Mouse (Mus musculus) heart, embryonic 11.5 days (tissue): ENCODE measurements around the gene Hdac10. TPM values are rescaled to one million over a fixed set of nuclear protein-coding genes. Genes with fewer than 3 reads are reported as not detected.
A peak's percentile ranks its signal among the peaks of the same experiment; 100 is the strongest.

Experiments used
- ATAC-seq: fragments of 200-750 bp; cut with Nextera tagmentation; replicated peaks from 2 replicates; pipeline ENCODE4 v1.8.0; 2017; ENCODE audit warnings: moderate library complexity; ENCODE audit not compliant: insufficient number of reproducible peaks, low FRiP score, low TSS enrichment
- H3K27ac ChIP-seq: fragments of 300-500 bp; sonication (generic); 2 replicates; pipeline ENCODE4 v1.5.1; 2014; ENCODE audit warnings: mild to moderate bottlenecking, low read depth, low read length
- H3K27me3 ChIP-seq: fragments of 300-500 bp; sonication (generic); 2 replicates; pipeline ENCODE4 v1.6.1; 2014; ENCODE audit warnings: mild to moderate bottlenecking, low read length, mixed read lengths; ENCODE audit not compliant: control insufficient read depth, insufficient read depth
- H3K36me3 ChIP-seq: fragments of 300-500 bp; sonication (generic); 2 replicates; pipeline ENCODE4 v1.6.1; 2014; ENCODE audit warnings: mild to moderate bottlenecking, low read length, moderate library complexity, mixed read lengths; ENCODE audit not compliant: control insufficient read depth, insufficient read depth
- H3K4me1 ChIP-seq: fragments of 300-500 bp; sonication (generic); 2 replicates; pipeline ENCODE4 v1.6.1; 2014; ENCODE audit warnings: low read length; ENCODE audit not compliant: control insufficient read depth, insufficient read depth
- H3K4me2 ChIP-seq: fragments of 300-500 bp; sonication (generic); 2 replicates; pipeline ENCODE4 v1.6.1; 2014; ENCODE audit warnings: mild to moderate bottlenecking, moderate library complexity
- H3K4me3 ChIP-seq: fragments of 300-500 bp; sonication (generic); 2 replicates; pipeline ENCODE4 v1.5.1; 2014; ENCODE audit warnings: low read depth, low read length
- H3K9ac ChIP-seq: fragments of 300-500 bp; sonication (generic); 2 replicates; pipeline ENCODE4 v1.6.1; 2014; ENCODE audit warnings: mild to moderate bottlenecking, low read depth, low read length, moderate library complexity
- H3K9me3 ChIP-seq: fragments of 300-500 bp; sonication (generic); replicated peaks from 2 replicates; pipeline ENCODE4 v1.6.1; 2016; ENCODE audit warnings: low read length; ENCODE audit not compliant: control insufficient read depth
- WGBS: fragments of 180-500 bp; shearing (Covaris S2); extraction: QIAGEN DNeasy Blood & Tissue Kit; methylation state at CpG from one replicate; pipeline ENCODE4 v1.1.7; 2014; ENCODE audit not compliant: insufficient replicate concordance; 5-methylcytosine and 5-hydroxymethylcytosine counted together
- polyA plus RNA-seq: library from polyadenylated mRNA; unstranded; fragments of >200 nt; fragmentation: Nextera tagmentation; extraction: Ambion mirVana; gene quantifications from 2 replicates; pipeline ENCODE4 v1.2.1, GENCODE M21; 2014

Hdac10 gene
- polyA plus RNA-seq, 1 experiment from 2014 or later: 10.5 TPM

GRCm38 (mm10) chr15:89146537-89146936, 18.0 kb upstream of the Hdac10 start:
- under 1% methylated on average over 27 of the region's 27 CpGs for WGBS
- no peaks in the 10 kb centered on the region for H3K36me3 ChIP-seq
- no peak for ATAC-seq
- H3K9ac ChIP-seq: no peak overlapping the region; the same call in 1 of the 2 replicates
- peak overlapping the region; percentile 58 for H3K4me2 ChIP-seq
- peak overlapping the region; percentile 20 for H3K4me3 ChIP-seq
- H3K9me3 ChIP-seq: no peaks in the 10 kb centered on the region
- peaks cover 70% of the 10 kb centered on the region for H3K27me3 ChIP-seq
- peaks cover 16% of the 10 kb centered on the region for H3K4me1 ChIP-seq
- H3K27ac ChIP-seq: no peak overlapping the region

- Histone ChIP-seq H3K27me3 (peaks cover 75% of the 10 kb centered on the region), H3K9me3 (no peaks in the 10 kb centered on the region), H3K4me3 (no peak overlapping the region), H3K9ac (no peak overlapping the region), H3K27ac (no peak overlapping the region), H3K4me2 (peak overlapping the region; percentile 58), H3K4me1 (peaks cover 17% of the 10 kb centered on the region), H3K36me3 (no peaks in the 10 kb centered on the region)
- WGBS: 63% methylated on average over 24 of the region's 24 CpGs
- ATAC-seq: no peak
Observed at GRCm38 (mm10) chr15:89145813-89146350, 17.4 kb upstream of the Hdac10 start.

- peaks cover 71% of the 10 kb centered on the region for H3K27me3 ChIP-seq
- H3K4me2 ChIP-seq: no peak overlapping the region
- no peak overlapping the region for H3K4me3 ChIP-seq
- H3K9ac ChIP-seq: no peak overlapping the region
- H3K9me3 ChIP-seq: no peaks in the 10 kb centered on the region
- no peak for ATAC-seq
- no peaks in the 10 kb centered on the region for H3K36me3 ChIP-seq
- H3K27ac ChIP-seq: no peak overlapping the region
- H3K4me1 ChIP-seq: peaks cover 20% of the 10 kb centered on the region
- 76% methylated on average over 11 of the region's 11 CpGs for WGBS
Observed at GRCm38 (mm10) chr15:89144965-89145364, 16.5 kb upstream of the Hdac10 start.

DNA sequence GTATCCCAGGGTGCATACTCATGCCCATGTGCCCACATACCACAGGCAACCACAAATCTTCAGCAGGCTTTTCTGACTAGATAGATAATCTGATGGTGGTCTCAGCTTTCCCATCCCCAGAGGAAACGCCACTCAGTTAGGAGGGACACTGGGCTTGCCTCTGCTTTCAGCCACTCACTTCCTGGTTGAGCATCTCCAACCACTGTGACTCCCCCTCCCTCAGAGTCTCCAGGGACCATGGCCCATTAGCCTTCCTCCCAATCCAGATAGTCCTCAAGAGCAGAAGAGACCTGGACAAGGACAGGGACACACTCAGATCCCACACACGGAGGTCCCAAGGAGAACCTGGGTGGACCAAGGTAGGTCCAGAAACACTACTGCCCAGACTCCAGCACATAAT, 14.6 kb upstream of the Hdac10 start:
- WGBS: 51% methylated on average over 2 of the region's 2 CpGs
- no peak overlapping the region for H3K4me3 ChIP-seq
- peaks cover 58% of the 10 kb centered on the region for H3K27me3 ChIP-seq
- H3K9ac ChIP-seq: no peak overlapping the region
- no peaks in the 10 kb centered on the region for H3K36me3 ChIP-seq
- no peak overlapping the region for H3K27ac ChIP-seq
- no peak overlapping the region for H3K4me2 ChIP-seq
- no peaks in the 10 kb centered on the region for H3K9me3 ChIP-seq
- peaks cover 24% of the 10 kb centered on the region for H3K4me1 ChIP-seq
- ATAC-seq: no peak

GRCm38 (mm10) chr15:89141905-89142304, 13.4 kb upstream of the Hdac10 start:
- no peak for ATAC-seq
- H3K4me1 ChIP-seq: peaks cover 28% of the 10 kb centered on the region

GRCm38 (mm10) chr15:89141443-89141842, 12.9 kb upstream of the Hdac10 start:
- H3K9me3 ChIP-seq: no peaks in the 10 kb centered on the region
- peaks cover 41% of the 10 kb centered on the region for H3K27me3 ChIP-seq
- H3K36me3 ChIP-seq: no peaks in the 10 kb centered on the region
- H3K4me2 ChIP-seq: peak overlapping the region; percentile 92; the same call in 1 of the 2 replicates
- H3K9ac ChIP-seq: no peak overlapping the region
- peaks cover 24% of the 10 kb centered on the region for H3K4me1 ChIP-seq
- no peak for ATAC-seq
- H3K4me3 ChIP-seq: no peak overlapping the region
- no peak overlapping the region for H3K27ac ChIP-seq
- WGBS: 23% methylated on average over 5 of the region's 5 CpGs

More at GRCm38 (mm10) chr15:89141905-89142304, 13.4 kb upstream of the Hdac10 start:
- 40% methylated on average over 4 of the region's 4 CpGs for WGBS
- Histone ChIP-seq H3K27ac (no peak overlapping the region), H3K4me2 (no peak overlapping the region), H3K36me3 (no peaks in the 10 kb centered on the region), H3K9me3 (no peaks in the 10 kb centered on the region), H3K9ac (no peak overlapping the region), H3K27me3 (peaks cover 46% of the 10 kb centered on the region), H3K4me3 (no peak overlapping the region)

DNA sequence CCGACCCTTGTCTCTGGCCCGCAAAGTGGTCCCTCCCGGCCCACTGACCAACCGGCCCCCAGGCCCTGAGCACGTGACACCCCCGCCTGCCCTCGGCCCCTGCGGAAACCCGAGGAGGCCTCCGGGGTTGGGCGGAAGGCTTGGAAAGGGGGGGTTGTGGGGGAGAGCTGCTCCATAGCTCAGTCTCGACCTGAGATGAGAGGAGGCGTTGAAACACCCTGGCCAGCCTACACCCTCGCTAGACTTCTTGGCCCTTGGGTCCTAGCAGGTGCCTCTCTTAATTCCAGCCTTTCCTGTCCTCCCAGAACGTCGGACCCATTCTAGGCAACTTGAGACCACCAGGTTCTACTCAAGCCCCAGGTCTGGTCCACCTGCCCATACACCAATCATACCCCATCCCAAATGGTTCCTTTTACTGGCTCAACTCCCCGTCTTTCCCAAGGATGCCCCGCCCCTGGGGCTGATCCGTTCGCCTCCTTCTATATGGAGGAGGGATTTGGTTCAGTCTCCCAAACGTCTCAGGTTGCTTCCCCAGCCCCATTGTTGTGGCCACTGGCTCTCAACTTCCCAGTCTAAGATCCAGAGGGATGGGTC, 12.3 kb upstream of the Hdac10 start, which contains the start of gene Mapk12:
Gene Mapk12, minus strand, starts transcription at position 45 of the 594 bp plus-strand sequence.
- WGBS: under 1% methylated on average over 21 of the region's 21 CpGs
- Histone ChIP-seq H3K27me3 (peaks cover 34% of the 10 kb centered on the region), H3K4me3 (peak within 1 kb of the TSS; percentile 51), H3K27ac (no peak within 1 kb of the TSS), H3K4me2 (peak within 1 kb of the TSS; percentile 92), H3K36me3 (no peaks in the 10 kb centered on the region), H3K9me3 (no peaks in the 10 kb centered on the region), H3K4me1 (peaks cover 21% of the 10 kb centered on the region), H3K9ac (peak within 1 kb of the TSS; percentile 72)
- ATAC-seq: peak; percentile 64

DNA sequence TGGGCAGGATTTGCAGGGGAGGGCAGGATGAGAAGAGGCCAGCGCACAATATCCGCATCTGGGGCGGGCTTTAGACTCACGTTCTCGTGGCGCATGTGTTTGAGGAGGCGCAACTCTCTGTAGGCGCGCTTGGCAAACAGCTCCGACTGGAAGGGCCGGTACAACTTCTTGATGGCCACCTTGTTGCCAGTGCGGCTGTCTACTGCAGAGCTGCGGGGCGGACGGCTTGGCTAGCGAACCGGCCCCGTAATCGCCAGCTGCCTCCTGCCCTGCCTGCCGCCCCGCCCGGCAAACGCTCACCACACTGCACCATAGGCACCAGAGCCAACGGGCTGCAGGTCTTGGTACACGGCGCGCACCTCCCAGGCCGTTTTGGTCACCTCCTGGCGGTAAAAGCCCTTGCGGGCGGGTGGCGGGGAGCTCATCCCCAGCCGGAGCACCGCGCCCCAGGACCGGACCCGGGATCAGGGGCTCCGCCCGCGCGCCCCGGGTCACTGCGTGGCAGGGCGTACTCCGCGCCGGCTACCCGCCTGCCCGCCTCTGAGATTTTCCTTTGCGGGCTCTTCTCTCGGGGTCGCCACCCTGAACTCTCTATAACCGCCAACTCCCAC, 11.7 kb upstream of the Hdac10 start:
- Histone ChIP-seq H3K4me3 (peak overlapping the region; percentile 51), H3K27ac (no peak overlapping the region), H3K4me1 (peaks cover 21% of the 10 kb centered on the region), H3K36me3 (no peaks in the 10 kb centered on the region), H3K27me3 (peaks cover 29% of the 10 kb centered on the region), H3K9ac (peak overlapping the region; percentile 72), H3K9me3 (no peaks in the 10 kb centered on the region), H3K4me2 (peak overlapping the region; percentile 92)
- under 1% methylated on average over 53 of the region's 53 CpGs for WGBS
- ATAC-seq: 0 out of 2 replicates have a peak, but pooled peaks have one; percentile 8
